Mouse (Mus musculus): ENCODE results near the gene Dnah7c. TPM values are rescaled to one million over a fixed set of nuclear protein-coding genes. Genes with fewer than 3 reads are reported as not detected.
"Not testable (repeated sequence)": the region's sequence is repeated elsewhere in the genome, so short reads cannot be mapped to it uniquely, and the experiment has no call there.

Gene Dnah7c
- polyA plus RNA-seq, 1 experiment from 2014 or later: 0.17 TPM

GRCm38 (mm10) chr1:46649821-46650220 lies 224.4 kb downstream of the Dnah7c start:
- not testable (repeated sequence) for H3K4me3 ChIP-seq (ENCODE audit: low read depth, low read length); H3K9me3 ChIP-seq (ENCODE audit: control insufficient read depth, low read depth, low read length); H3K4me2 ChIP-seq (replicated peaks; ENCODE audit: low read depth, low read length); H3K27me3 ChIP-seq (ENCODE audit: control insufficient read depth, insufficient read depth, low read length); H3K4me1 ChIP-seq (ENCODE audit: control insufficient read depth, insufficient read depth, low read length); H3K36me3 ChIP-seq (ENCODE audit: control insufficient read depth, insufficient read depth, low read length); ATAC-seq (ENCODE audit: insufficient number of reproducible peaks, insufficient read depth, low FRiP score, low read depth); H3K27ac ChIP-seq (ENCODE audit: low read length); H3K9ac ChIP-seq (replicated peaks; ENCODE audit: low read depth, low read length)
- WGBS: 81% methylated on average over 4 of the region's 4 CpGs

- not testable (repeated sequence) for H3K9ac ChIP-seq (replicated peaks; ENCODE audit: low read depth, low read length); H3K9me3 ChIP-seq (ENCODE audit: control insufficient read depth, low read depth, low read length); ATAC-seq (ENCODE audit: insufficient number of reproducible peaks, insufficient read depth, low FRiP score, low read depth); H3K36me3 ChIP-seq (ENCODE audit: control insufficient read depth, insufficient read depth, low read length); H3K27me3 ChIP-seq (ENCODE audit: control insufficient read depth, insufficient read depth, low read length); H3K4me3 ChIP-seq (ENCODE audit: low read depth, low read length); H3K4me2 ChIP-seq (replicated peaks; ENCODE audit: low read depth, low read length); H3K27ac ChIP-seq (ENCODE audit: low read length); H3K4me1 ChIP-seq (ENCODE audit: control insufficient read depth, insufficient read depth, low read length)
- WGBS: 66% methylated on average over 2 of the region's 2 CpGs
These were observed 227.3 kb downstream of the Dnah7c start for GRCm38 (mm10) chr1:46652721-46653120.

DNA sequence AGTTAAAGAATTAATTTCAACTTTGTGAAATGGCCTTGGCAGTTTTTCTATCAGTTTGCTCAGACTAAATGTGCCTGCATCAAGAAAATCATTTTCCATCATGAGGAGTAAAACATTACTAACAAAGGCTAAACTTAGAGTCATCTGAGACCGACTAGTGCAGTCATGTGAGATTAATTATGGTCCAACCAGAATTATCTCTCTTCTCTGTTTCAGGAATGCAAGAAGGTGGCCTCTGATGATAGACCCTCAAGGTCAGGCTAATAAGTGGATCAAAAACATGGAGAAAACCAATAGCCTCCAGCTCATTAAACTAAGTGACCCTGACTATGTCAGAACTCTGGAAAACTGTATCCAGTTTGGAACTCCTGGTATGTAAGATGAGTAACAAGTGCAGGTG lies 299.4 kb downstream of the Dnah7c start:
- H3K4me1 ChIP-seq (ENCODE audit: control insufficient read depth, insufficient read depth, low read length); ATAC-seq (ENCODE audit: insufficient number of reproducible peaks, insufficient read depth, low FRiP score, low read depth); H3K27me3 ChIP-seq (ENCODE audit: control insufficient read depth, insufficient read depth, low read length); H3K27ac ChIP-seq (ENCODE audit: low read length); H3K4me3 ChIP-seq (ENCODE audit: low read depth, low read length); H3K4me2 ChIP-seq (replicated peaks; ENCODE audit: low read depth, low read length); H3K36me3 ChIP-seq (ENCODE audit: control insufficient read depth, insufficient read depth, low read length); H3K9ac ChIP-seq (replicated peaks; ENCODE audit: low read depth, low read length); H3K9me3 ChIP-seq (ENCODE audit: control insufficient read depth, low read depth, low read length): not testable (repeated sequence)
- 41% methylated on average over 1 of the region's 1 CpGs for WGBS

DNA sequence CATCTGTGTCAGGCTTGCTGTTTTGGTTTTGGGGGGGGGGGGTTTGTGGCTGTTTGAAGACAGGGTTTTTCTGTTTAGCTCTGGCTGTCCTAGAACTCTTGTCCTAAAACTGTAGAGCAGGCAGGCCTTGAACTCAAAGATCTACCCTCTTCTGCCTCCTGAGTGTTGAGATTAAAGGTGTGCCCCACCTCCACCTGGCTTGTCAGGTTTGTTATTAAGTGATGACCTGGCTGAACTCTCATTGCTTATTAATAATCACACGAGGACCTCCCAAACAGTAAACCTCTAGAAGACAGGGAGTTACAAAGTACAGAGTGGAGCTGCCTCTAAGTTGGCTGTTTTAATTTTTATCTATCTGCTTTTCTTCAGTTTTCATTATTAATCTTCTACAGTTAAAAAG lies 299.9 kb downstream of the Dnah7c start:
- 44% methylated on average over 1 of the region's 1 CpGs for WGBS
- H3K9me3 ChIP-seq (ENCODE audit: control insufficient read depth, low read depth, low read length): no peaks in the 10 kb centered on the region
- no peak for ATAC-seq (ENCODE audit: insufficient number of reproducible peaks, insufficient read depth, low FRiP score, low read depth)
- no peak overlapping the region for H3K27ac ChIP-seq (ENCODE audit: low read length)
- no peak overlapping the region for H3K4me2 ChIP-seq (replicated peaks; ENCODE audit: low read depth, low read length)
- H3K4me3 ChIP-seq (ENCODE audit: low read depth, low read length): no peak overlapping the region
- H3K9ac ChIP-seq (replicated peaks; ENCODE audit: low read depth, low read length): no peak overlapping the region
- no peaks in the 10 kb centered on the region for H3K36me3 ChIP-seq (ENCODE audit: control insufficient read depth, insufficient read depth, low read length)
- H3K27me3 ChIP-seq (ENCODE audit: control insufficient read depth, insufficient read depth, low read length): no peaks in the 10 kb centered on the region
- no peaks in the 10 kb centered on the region for H3K4me1 ChIP-seq (ENCODE audit: control insufficient read depth, insufficient read depth, low read length)

DNA sequence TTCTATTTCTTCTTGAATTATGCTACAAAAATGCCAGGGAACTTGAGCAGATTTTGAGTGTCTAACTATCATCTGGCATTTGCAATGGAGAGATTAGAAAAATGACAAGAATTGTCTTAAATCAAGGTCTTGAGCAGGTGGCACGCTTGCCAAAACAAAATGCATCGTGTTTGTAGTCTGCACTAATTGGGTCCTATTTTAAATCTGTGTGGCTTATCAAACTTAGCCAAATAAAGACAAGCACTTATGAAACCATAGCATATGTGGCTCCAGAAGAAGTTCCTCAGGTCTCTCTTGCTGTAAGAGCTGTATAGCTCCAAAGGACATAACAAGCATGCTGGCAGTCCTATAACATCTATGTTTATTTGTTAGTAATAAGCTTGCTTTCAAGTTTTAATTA lies 300.3 kb downstream of the Dnah7c start:
- not testable (repeated sequence) for H3K9ac ChIP-seq (replicated peaks; ENCODE audit: low read depth, low read length); H3K4me2 ChIP-seq (replicated peaks; ENCODE audit: low read depth, low read length); H3K36me3 ChIP-seq (ENCODE audit: control insufficient read depth, insufficient read depth, low read length); H3K4me3 ChIP-seq (ENCODE audit: low read depth, low read length); H3K9me3 ChIP-seq (ENCODE audit: control insufficient read depth, low read depth, low read length); H3K27ac ChIP-seq (ENCODE audit: low read length); H3K27me3 ChIP-seq (ENCODE audit: control insufficient read depth, insufficient read depth, low read length); H3K4me1 ChIP-seq (ENCODE audit: control insufficient read depth, insufficient read depth, low read length); ATAC-seq (ENCODE audit: insufficient number of reproducible peaks, insufficient read depth, low FRiP score, low read depth)
- WGBS: 77% methylated on average over 2 of the region's 2 CpGs

- not testable (repeated sequence) for ATAC-seq (ENCODE audit: insufficient number of reproducible peaks, insufficient read depth, low FRiP score, low read depth)
These were observed 304.3 kb downstream of the Dnah7c start for GRCm38 (mm10) chr1:46729731-46730130.

DNA sequence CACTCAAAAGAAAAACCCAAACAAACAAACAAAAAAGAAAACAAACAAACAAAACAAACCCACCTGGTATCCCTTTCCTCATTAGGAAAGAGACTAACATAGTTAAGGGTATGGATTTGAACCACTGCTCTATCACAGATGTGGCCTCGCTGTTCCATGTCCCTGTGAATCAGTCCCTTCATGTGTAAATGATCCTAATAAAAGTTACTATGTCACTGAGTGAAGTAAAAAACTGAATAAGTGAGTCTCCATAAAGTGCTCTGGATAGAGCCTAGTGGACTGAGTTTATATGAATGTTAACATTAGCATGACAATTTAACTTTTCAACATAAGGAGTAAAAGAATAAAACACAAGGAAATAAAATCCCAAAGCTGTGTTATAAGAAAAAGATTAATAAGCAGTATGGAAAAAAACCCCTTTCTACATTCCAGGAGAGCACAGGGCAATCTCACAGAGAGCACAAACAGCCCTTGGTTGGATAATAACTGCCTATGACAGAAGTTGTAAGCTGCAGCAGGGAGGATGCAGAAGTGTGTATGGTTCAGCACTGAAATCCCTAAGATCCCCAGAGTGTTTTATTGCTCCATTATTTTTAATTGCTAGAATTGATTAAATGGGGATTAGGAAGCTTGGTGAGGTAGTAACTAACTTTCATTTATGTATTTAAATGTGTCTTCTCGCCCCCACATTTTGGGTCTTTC lies 308.2 kb downstream of the Dnah7c start:
- not testable (repeated sequence) for H3K4me1 ChIP-seq (ENCODE audit: control insufficient read depth, insufficient read depth, low read length); H3K27ac ChIP-seq (ENCODE audit: low read length); H3K27me3 ChIP-seq (ENCODE audit: control insufficient read depth, insufficient read depth, low read length); H3K4me3 ChIP-seq (ENCODE audit: low read depth, low read length); H3K4me2 ChIP-seq (replicated peaks; ENCODE audit: low read depth, low read length); ATAC-seq (ENCODE audit: insufficient number of reproducible peaks, insufficient read depth, low FRiP score, low read depth); H3K36me3 ChIP-seq (ENCODE audit: control insufficient read depth, insufficient read depth, low read length); H3K9ac ChIP-seq (replicated peaks; ENCODE audit: low read depth, low read length); H3K9me3 ChIP-seq (ENCODE audit: control insufficient read depth, low read depth, low read length)
- WGBS: 81% methylated on average over 2 of the region's 2 CpGs

More at GRCm38 (mm10) chr1:46729731-46730130, 304.3 kb downstream of the Dnah7c start:
- not testable (repeated sequence) for H3K4me2 ChIP-seq (replicated peaks; ENCODE audit: low read depth, low read length); H3K27me3 ChIP-seq (ENCODE audit: control insufficient read depth, insufficient read depth, low read length); H3K36me3 ChIP-seq (ENCODE audit: control insufficient read depth, insufficient read depth, low read length); H3K4me1 ChIP-seq (ENCODE audit: control insufficient read depth, insufficient read depth, low read length); H3K9me3 ChIP-seq (ENCODE audit: control insufficient read depth, low read depth, low read length); H3K9ac ChIP-seq (replicated peaks; ENCODE audit: low read depth, low read length); H3K4me3 ChIP-seq (ENCODE audit: low read depth, low read length); H3K27ac ChIP-seq (ENCODE audit: low read length)
- 91% methylated on average over 3 of the region's 3 CpGs for WGBS

DNA sequence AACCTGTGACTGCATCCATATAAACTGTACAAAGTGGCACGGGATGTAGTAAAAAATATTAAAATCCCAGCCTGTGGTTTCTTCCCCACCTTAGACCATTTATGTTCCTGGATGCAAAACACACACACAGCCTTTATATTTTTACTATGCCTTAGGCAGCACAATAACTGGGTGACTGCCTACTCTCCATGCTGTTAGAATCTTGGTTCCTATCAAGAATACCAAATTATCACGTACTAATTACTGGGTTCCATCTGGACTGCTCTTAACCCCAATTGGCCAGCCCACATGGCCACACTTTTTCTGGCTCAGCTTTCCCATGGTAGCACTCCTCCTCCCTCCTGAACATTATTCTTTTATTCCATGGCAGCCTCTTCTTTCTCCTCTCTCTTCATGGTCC lies 309.1 kb downstream of the Dnah7c start:
- not testable (repeated sequence) for H3K9me3 ChIP-seq (ENCODE audit: control insufficient read depth, low read depth, low read length); H3K4me2 ChIP-seq (replicated peaks; ENCODE audit: low read depth, low read length); H3K4me1 ChIP-seq (ENCODE audit: control insufficient read depth, insufficient read depth, low read length); H3K4me3 ChIP-seq (ENCODE audit: low read depth, low read length); H3K36me3 ChIP-seq (ENCODE audit: control insufficient read depth, insufficient read depth, low read length); ATAC-seq (ENCODE audit: insufficient number of reproducible peaks, insufficient read depth, low FRiP score, low read depth); H3K9ac ChIP-seq (replicated peaks; ENCODE audit: low read depth, low read length); H3K27me3 ChIP-seq (ENCODE audit: control insufficient read depth, insufficient read depth, low read length); H3K27ac ChIP-seq (ENCODE audit: low read length)
- WGBS: 82% methylated on average over 2 of the region's 2 CpGs

DNA sequence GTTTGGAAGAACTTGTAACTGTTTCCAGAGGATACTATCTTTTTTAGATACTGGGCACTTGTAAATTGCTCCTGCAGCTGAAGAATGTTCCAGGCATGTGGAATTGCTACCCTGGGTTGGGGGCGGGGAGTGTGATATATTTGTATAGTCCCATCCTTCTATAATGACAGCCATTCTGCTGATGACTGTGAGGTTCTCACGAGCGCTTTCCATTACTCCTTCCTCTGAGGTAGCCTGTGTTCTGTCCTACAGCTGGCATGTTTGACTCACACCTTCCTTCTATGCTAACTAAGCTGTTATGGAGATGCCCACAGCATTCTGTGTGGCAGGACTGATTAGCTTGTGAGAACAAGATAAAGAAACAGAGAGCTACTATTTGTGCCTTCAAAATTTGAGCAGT lies 339.2 kb downstream of the Dnah7c start:
- H3K4me1 ChIP-seq (ENCODE audit: control insufficient read depth, insufficient read depth, low read length); H3K4me3 ChIP-seq (ENCODE audit: low read depth, low read length); H3K27me3 ChIP-seq (ENCODE audit: control insufficient read depth, insufficient read depth, low read length); H3K27ac ChIP-seq (ENCODE audit: low read length); H3K4me2 ChIP-seq (replicated peaks; ENCODE audit: low read depth, low read length); H3K36me3 ChIP-seq (ENCODE audit: control insufficient read depth, insufficient read depth, low read length); ATAC-seq (ENCODE audit: insufficient number of reproducible peaks, insufficient read depth, low FRiP score, low read depth); H3K9me3 ChIP-seq (ENCODE audit: control insufficient read depth, low read depth, low read length); H3K9ac ChIP-seq (replicated peaks; ENCODE audit: low read depth, low read length): not testable (repeated sequence)
- 48% methylated on average over 3 of the region's 3 CpGs for WGBS
